Mouse (Mus musculus) MEL (cell line): ENCODE results near the gene Pla2g10. TPM values are rescaled to one million over a fixed set of nuclear protein-coding genes. Genes with fewer than 3 reads are reported as not detected.
"Not testable (repeated sequence)": the region's sequence is repeated elsewhere in the genome, so short reads cannot be mapped to it uniquely, and the experiment has no call there.

ENCODE experiments used
- DNase-seq: peaks from one replicate; pipeline ENCODE4 v3.0.0; 2011; ENCODE audit warnings: low read depth, low spot score
- H3K27ac ChIP-seq: 2 replicates; pipeline ENCODE4 v1.5.1; 2012; ENCODE audit warnings: low read depth, mild to moderate bottlenecking, control low read depth, low read length, moderate library complexity; ENCODE audit not compliant: control insufficient read depth
- H3K27me3 ChIP-seq, 2 experiments: fragments of 150-350 bp in 1 of 2; sonication (generic) in 1 of 2; 2 replicates each; pipeline ENCODE4 v1.6.1; 2012; ENCODE audit warnings: low read length in 2 of 2, mild to moderate bottlenecking in 2 of 2, improper control_type of control experiment in 1 of 2, moderate library complexity in 1 of 2; ENCODE audit not compliant: insufficient read depth in 2 of 2, control insufficient read depth in 1 of 2
- H3K36me3 ChIP-seq, 2 experiments: 2 replicates each; pipeline ENCODE4 v1.6.1; 2012 to 2014; ENCODE audit warnings: low read length in 2 of 2, improper control_type of control experiment in 1 of 2, inconsistent platforms in 1 of 2, mild to moderate bottlenecking in 1 of 2; ENCODE audit not compliant: insufficient read depth in 2 of 2, control insufficient read depth in 1 of 2
- H3K4me1 ChIP-seq, 2 experiments: fragments of 150-350 bp in 1 of 2; sonication (generic) in 1 of 2; 2 replicates each; pipeline ENCODE4 v1.6.1; 2012; ENCODE audit warnings: low read length in 2 of 2, improper control_type of control experiment in 1 of 2, mild to moderate bottlenecking in 1 of 2; ENCODE audit not compliant: insufficient read depth in 2 of 2, control insufficient read depth in 1 of 2
- H3K4me3 ChIP-seq, 2 experiments: fragments of 150-350 bp in 1 of 2; sonication (generic) in 1 of 2; 2 replicates each; pipeline ENCODE4 v1.5.1; 2012; ENCODE audit warnings: low read depth in 2 of 2, low read length in 2 of 2, mild to moderate bottlenecking in 2 of 2, moderate library complexity in 2 of 2, control low read depth in 1 of 2, improper control_type of control experiment in 1 of 2; ENCODE audit not compliant: control insufficient read depth in 1 of 2, insufficient read depth in 1 of 2
- H3K79me2 ChIP-seq: 2 replicates; pipeline ENCODE4 v1.6.1; 2012; ENCODE audit warnings: mild to moderate bottlenecking, low read length, moderate library complexity; ENCODE audit not compliant: control insufficient read depth, poor library complexity, insufficient read depth
- H3K9ac ChIP-seq: 2 replicates; pipeline ENCODE4 v1.6.1; 2012; ENCODE audit warnings: low read depth, mild to moderate bottlenecking, control low read depth, low read length, moderate library complexity; ENCODE audit not compliant: control insufficient read depth, poor library complexity, severe bottlenecking
- H3K9me3 ChIP-seq: fragments of 150-350 bp; sonication (generic); replicated peaks from 2 replicates; pipeline ENCODE4 v1.6.1; 2012; ENCODE audit warnings: mild to moderate bottlenecking, low read length, improper control_type of control experiment, moderate library complexity; ENCODE audit not compliant: insufficient read depth
- CHD1 ChIP-seq: IDR thresholded peaks from 2 replicates; pipeline ENCODE4 v1.6.1; 2012; ENCODE audit warnings: low read depth, mild to moderate bottlenecking, inconsistent platforms, low read length, improper control_type of control experiment
- CHD2 ChIP-seq: IDR thresholded peaks from 2 replicates; pipeline ENCODE4 v1.6.1; 2011; ENCODE audit warnings: low read length, improper control_type of control experiment
- E2F4 ChIP-seq: IDR thresholded peaks from 2 replicates; pipeline ENCODE4 v1.6.1; 2011; ENCODE audit warnings: low read depth, low read length, improper control_type of control experiment, borderline replicate concordance
- EP300 ChIP-seq, 2 experiments: IDR thresholded peaks; 2 replicates each; pipeline ENCODE4 v1.6.1; 2011; ENCODE audit warnings: improper control_type of control experiment in 2 of 2, low read length in 2 of 2, low read depth in 1 of 2, mild to moderate bottlenecking in 1 of 2
- ETS1 ChIP-seq: IDR thresholded peaks from 2 replicates; pipeline ENCODE4 v1.6.1; 2012; ENCODE audit warnings: low read depth, mild to moderate bottlenecking, inconsistent platforms, low read length, improper control_type of control experiment, moderate library complexity
- GATA1 ChIP-seq: IDR thresholded peaks from 2 replicates; pipeline ENCODE4 v1.6.1; 2011; ENCODE audit warnings: low read depth, low read length, improper control_type of control experiment
- HCFC1 ChIP-seq: IDR thresholded peaks from 2 replicates; pipeline ENCODE4 v1.6.1; 2012; ENCODE audit warnings: low read depth, mild to moderate bottlenecking, inconsistent platforms, low read length, improper control_type of control experiment, moderate library complexity
- JUND ChIP-seq: IDR thresholded peaks from 2 replicates; pipeline ENCODE4 v1.6.1; 2011; ENCODE audit warnings: low read depth, mild to moderate bottlenecking, improper control_type of control experiment, low read length
- KAT2A ChIP-seq: conservative IDR thresholded peaks from 2 replicates; pipeline ENCODE4 v1.6.1; 2012; ENCODE audit warnings: low read depth, low read length, improper control_type of control experiment, inconsistent platforms
- MAFK ChIP-seq: IDR thresholded peaks from 2 replicates; pipeline ENCODE4 v1.6.1; 2011; ENCODE audit warnings: low read depth, mild to moderate bottlenecking, low read length, improper control_type of control experiment, borderline replicate concordance
- MAX ChIP-seq: IDR thresholded peaks from 2 replicates; pipeline ENCODE4 v1.6.1; 2011; ENCODE audit warnings: low read length, improper control_type of control experiment
- MEF2A ChIP-seq: IDR thresholded peaks from 2 replicates; pipeline ENCODE4 v1.6.1; 2014; ENCODE audit warnings: low read depth, mild to moderate bottlenecking, inconsistent platforms, low read length, improper control_type of control experiment; ENCODE audit not compliant: poor library complexity, insufficient replicate concordance, severe bottlenecking; ENCODE audit errors: extremely low read depth
- MXI1 ChIP-seq: IDR thresholded peaks from 2 replicates; pipeline ENCODE4 v1.6.1; 2011; ENCODE audit warnings: mild to moderate bottlenecking, low read depth, low read length, improper control_type of control experiment
- MYB ChIP-seq: IDR thresholded peaks from 2 replicates; pipeline ENCODE4 v1.6.1; 2011; ENCODE audit warnings: mild to moderate bottlenecking, low read depth, low read length, improper control_type of control experiment
- NRF1 ChIP-seq: IDR thresholded peaks from 2 replicates; pipeline ENCODE4 v1.6.1; 2014; ENCODE audit warnings: low read depth, mild to moderate bottlenecking, inconsistent platforms, low read length, improper control_type of control experiment, moderate library complexity; ENCODE audit not compliant: poor library complexity, insufficient read depth, severe bottlenecking
- RAD21 ChIP-seq: IDR thresholded peaks from 2 replicates; pipeline ENCODE4 v1.6.1; 2011; ENCODE audit warnings: mild to moderate bottlenecking, low read depth, low read length, improper control_type of control experiment
- TAL1 ChIP-seq: IDR thresholded peaks from 2 replicates; pipeline ENCODE4 v1.6.1; 2012; ENCODE audit warnings: mild to moderate bottlenecking, inconsistent platforms, low read length, moderate library complexity, mixed read lengths
- TBP ChIP-seq: IDR thresholded peaks from 2 replicates; pipeline ENCODE4 v1.8.0; 2011; ENCODE audit warnings: low read depth, low read length, improper control_type of control experiment
- TCF12 ChIP-seq: IDR thresholded peaks from 2 replicates; pipeline ENCODE4 v1.6.1; 2014; ENCODE audit warnings: low read depth, mild to moderate bottlenecking, inconsistent platforms, low read length, improper control_type of control experiment, moderate library complexity
- UBTF ChIP-seq: IDR thresholded peaks from 2 replicates; pipeline ENCODE4 v1.6.1; 2012; ENCODE audit warnings: low read depth, mild to moderate bottlenecking, inconsistent platforms, low read length, improper control_type of control experiment, moderate library complexity, borderline replicate concordance; ENCODE audit not compliant: insufficient read depth
- ZC3H11A ChIP-seq: IDR thresholded peaks from 2 replicates; pipeline ENCODE4 v1.6.1; 2012; ENCODE audit warnings: low read depth, mild to moderate bottlenecking, inconsistent platforms, low read length, improper control_type of control experiment
- ZKSCAN1 ChIP-seq: IDR thresholded peaks from 2 replicates; pipeline ENCODE4 v1.6.1; 2012; ENCODE audit warnings: low read depth, mild to moderate bottlenecking, inconsistent platforms, low read length, improper control_type of control experiment, moderate library complexity
- ZNF384 ChIP-seq: IDR thresholded peaks from 2 replicates; pipeline ENCODE4 v1.6.1; 2012; ENCODE audit warnings: low read depth, mild to moderate bottlenecking, inconsistent platforms, low read length, improper control_type of control experiment
- polyA plus RNA-seq, 2 experiments: library from polyadenylated mRNA; stranded (reverse) in 1 of 2; unstranded in 1 of 2; fragments of >175 nt in 1 of 2; fragments of >200 nt in 1 of 2; gene quantifications; 2 replicates each; pipeline versions ENCODE4 v1.2.1 to v1.2.4; 2012; ENCODE audit warnings: low replicate concordance in 2 of 2, low read depth in 1 of 2; ENCODE audit not compliant: insufficient read length in 2 of 2, insufficient read depth in 1 of 2, missing spikeins in 1 of 2
- total RNA-seq: library from RNA; depleted of rRNA; stranded (reverse); fragments of 300-350 nt; gene quantifications from 2 replicates; pipeline ENCODE4 v1.2.3, GENCODE M21; 2012

Gene Pla2g10
- total and polyA plus RNA-seq, 3 experiments = not detected

- not testable (repeated sequence) for H3K79me2 ChIP-seq, H3K4me3 ChIP-seq, DNase-seq, H3K27me3 ChIP-seq, H3K36me3 ChIP-seq, H3K9me3 ChIP-seq, H3K4me1 ChIP-seq, H3K27ac ChIP-seq, H3K9ac ChIP-seq
- 0 out of 2 replicates have a peak, but pooled peaks have one; percentile 58 for TF ChIP-seq TBP
These were observed 32.0 kb upstream of the Pla2g10 start for GRCm38 (mm10) chr16:13762807-13763206.

- peaks cover 2% of the 10 kb centered on the region; the same call in 1 of the 2 replicates for H3K79me2 ChIP-seq
- no peak overlapping the region for H3K9ac ChIP-seq
- no peak overlapping the region for H3K27ac ChIP-seq
- no peaks in the 10 kb centered on the region for H3K27me3 ChIP-seq
- H3K9me3 ChIP-seq = no peaks in the 10 kb centered on the region
- DNase-seq = peak; percentile 25
- H3K4me1 ChIP-seq = peaks cover 0 to 6% of the 10 kb centered on the region in 2 experiments; a peak in 2 of 4 replicates
- peaks cover 0 to 8% of the 10 kb centered on the region in 2 experiments; a peak in 2 of 4 replicates for H3K36me3 ChIP-seq
- no peak overlapping the region for H3K4me3 ChIP-seq
- TF ChIP-seq EP300 (IDR thresholded peaks at IDR 0.05; ENCODE audit: low read depth in 1 of 2, low read length in 2 of 2) (no peak), ZNF384 (peak; percentile 91)
These were observed 27.0 kb upstream of the Pla2g10 start for GRCm38 (mm10) chr16:13757823-13758222.

- H3K36me3 ChIP-seq = peaks cover 0 to 8% of the 10 kb centered on the region in 2 experiments; a peak in 2 of 4 replicates
- peaks cover 1 to 3% of the 10 kb centered on the region in 2 experiments; a peak in 2 of 4 replicates for H3K27me3 ChIP-seq
- H3K27ac ChIP-seq = no peak overlapping the region
- DNase-seq = peak; percentile 97
- H3K9ac ChIP-seq = peak overlapping the region; percentile 58
- H3K9me3 ChIP-seq = no peaks in the 10 kb centered on the region
- H3K4me1 ChIP-seq = peaks cover 0 to 6% of the 10 kb centered on the region in 2 experiments; a peak in 2 of 4 replicates
- H3K79me2 ChIP-seq = peaks cover 2% of the 10 kb centered on the region; the same call in 1 of the 2 replicates
- H3K4me3 ChIP-seq = peak overlapping the region; percentile 48 to 69
- TF ChIP-seq HCFC1 (peak; percentile 73), ETS1 (no peak), E2F4 (no peak), MAX (peak; percentile 64), EP300 (IDR thresholded peaks at IDR 0.05; ENCODE audit: low read depth in 1 of 2, low read length in 2 of 2) (no peak), MAFK (no peak), KAT2A (no peak), ZC3H11A (no peak), TBP (0 out of 2 replicates have a peak, but pooled peaks have one; percentile 33), ZKSCAN1 (no peak), RAD21 (no peak), MXI1 (peak; percentile 75), CHD1 (no peak), CHD2 (no peak), MYB (no peak), TAL1 (no peak), TCF12 (no peak), JUND (no peak), UBTF (0 out of 2 replicates have a peak, but pooled peaks have one; percentile 42), MEF2A (no peak), NRF1 (peak; percentile 93), ZNF384 (no peak), GATA1 (no peak)
These were observed 23.8 kb upstream of the Pla2g10 start for GRCm38 (mm10) chr16:13754400-13755190.
